Mouse (Mus musculus): Measurements from ENCODE around the gene Shisa5.

The Shisa5 gene

GRCm38 (mm10) chr9:109093786-109094552 lies 55.6 kb downstream of the Shisa5 start:
- DNase-seq, result peak; percentile 63

GRCm38 (mm10) chr9:109094553-109095136 lies 56.3 kb downstream of the Shisa5 start:
- DNase-seq, result peak; percentile 67

GRCm38 (mm10) chr9:109095137-109095982 lies 57.0 kb downstream of the Shisa5 start, which contains the start of gene Plxnb1:
Gene Plxnb1, plus strand, starts transcription at chr9:109095389.
- peak; percentile 89 for DNase-seq

- peak; percentile 34 for DNase-seq
These were observed 57.9 kb downstream of the Shisa5 start for GRCm38 (mm10) chr9:109096251-109096661.

GRCm38 (mm10) chr9:109096856-109097255 lies 58.5 kb downstream of the Shisa5 start:
- peak; percentile 51 for DNase-seq

- DNase-seq, result no peak
These were observed 58.9 kb downstream of the Shisa5 start for GRCm38 (mm10) chr9:109097291-109097690.

- DNase-seq, result peak; percentile 58
These were observed 59.5 kb downstream of the Shisa5 start for GRCm38 (mm10) chr9:109097831-109098230.

GRCm38 (mm10) chr9:109098366-109098765 lies 60.0 kb downstream of the Shisa5 start:
- DNase-seq, result no peak

- peak; percentile 91 for DNase-seq
These were observed 60.6 kb downstream of the Shisa5 start for GRCm38 (mm10) chr9:109098969-109099368.

GRCm38 (mm10) chr9:109100307-109100928 lies 62.1 kb downstream of the Shisa5 start:
- no peak for DNase-seq

GRCm38 (mm10) chr9:109101933-109102445 lies 63.6 kb downstream of the Shisa5 start:
- no peak for DNase-seq

- no peak for DNase-seq
These were observed 64.2 kb downstream of the Shisa5 start for GRCm38 (mm10) chr9:109102541-109102940.

GRCm38 (mm10) chr9:109103250-109103649 lies 64.9 kb downstream of the Shisa5 start:
- DNase-seq, result no peak

- no peak for DNase-seq
These were observed 65.7 kb downstream of the Shisa5 start for GRCm38 (mm10) chr9:109104083-109104482.

- DNase-seq, result peak; percentile 65
These were observed 66.6 kb downstream of the Shisa5 start for GRCm38 (mm10) chr9:109105011-109105410.

- no peak for DNase-seq
These were observed 67.3 kb downstream of the Shisa5 start for GRCm38 (mm10) chr9:109105648-109106047.

GRCm38 (mm10) chr9:109107341-109107740 lies 69.0 kb downstream of the Shisa5 start:
- no peak for DNase-seq

Measured in kidney, postnatal 10 days (tissue).